Mouse (Mus musculus): Measurements from ENCODE around the gene Cdk18.

DNA sequence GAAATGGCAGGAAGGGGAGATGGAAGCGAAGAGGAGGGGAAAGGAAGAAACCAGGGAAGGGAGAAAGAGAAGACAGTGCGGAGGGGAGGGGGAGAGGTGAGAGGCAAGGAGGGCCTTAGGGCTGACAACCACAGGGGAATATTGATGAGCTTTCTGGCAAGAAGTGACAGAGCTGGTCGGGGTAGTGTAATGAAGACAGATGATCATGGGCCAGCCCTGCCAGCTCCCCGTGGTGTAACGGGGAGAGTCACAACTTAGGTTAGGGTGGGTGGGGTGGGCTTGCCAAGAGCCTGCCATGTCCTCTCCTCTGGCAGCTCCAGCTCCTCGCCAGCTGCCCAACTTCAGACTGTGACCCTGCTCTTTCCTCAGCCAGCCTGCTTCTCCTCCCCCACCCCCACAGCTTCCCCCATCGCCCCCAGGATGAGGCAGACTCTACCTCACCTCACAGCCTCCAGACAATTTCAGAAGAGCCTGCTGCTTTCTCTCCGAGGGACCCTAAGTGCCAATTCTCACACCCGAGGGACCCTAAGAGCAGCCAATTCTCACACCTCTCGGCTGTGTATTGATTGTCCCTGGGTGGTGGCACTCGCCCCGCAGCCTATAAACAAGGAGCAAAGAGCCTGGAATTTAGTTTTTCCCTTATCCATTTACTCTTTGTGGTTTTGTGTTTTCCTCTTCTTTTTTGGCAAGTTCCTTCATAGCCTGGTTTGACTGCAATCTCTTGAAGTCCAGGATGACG lies 25.5 kb upstream of the Cdk18 start:
- TF ChIP-seq POLR2A (IDR thresholded peaks at IDR 0.05; ENCODE audit: insufficient read depth, low read length) (no peak), EP300 (IDR thresholded peaks at IDR 0.05; ENCODE audit: insufficient read depth, low read depth, low read length) (no peak)

Data from ES-Bruce4 (cell line).